Mouse (Mus musculus): Measurements from ENCODE around the gene M6pr. TPM values are rescaled to one million over a fixed set of nuclear protein-coding genes. Genes with fewer than 3 reads are reported as not detected.

M6pr gene
- polyA plus RNA-seq, 1 experiment from 2014 or later, result 111 TPM

- no peaks in the 10 kb centered on the region for H3K4me1 ChIP-seq (replicated peaks; ENCODE audit: control insufficient read depth, insufficient read depth)
- H3K9me3 ChIP-seq (ENCODE audit: control insufficient read depth, low read length), result no peaks in the 10 kb centered on the region
- TF ChIP-seq CTCF (IDR thresholded peaks at IDR 0.05; ENCODE audit: low read depth), result no peak
- TF ChIP-seq EP300 (optimal IDR thresholded peaks at IDR 0.05), result no peak
- WGBS, result 50% methylated on average over 1 of the region's 1 CpGs
- no peak overlapping the region for H3K27ac ChIP-seq (replicated peaks)
- H3K9ac ChIP-seq (ENCODE audit: low read length), result no peak overlapping the region
- DNase-seq (ENCODE audit: low spot score) (no peak), ATAC-seq (ENCODE audit: low FRiP score, low TSS enrichment) (no peak)
- H3K4me3 ChIP-seq (ENCODE audit: low read depth, low read length), result no peak overlapping the region
- no peaks in the 10 kb centered on the region for H3K27me3 ChIP-seq (ENCODE audit: control insufficient read depth, insufficient read depth, low read length)
- no peaks in the 10 kb centered on the region for H3K36me3 ChIP-seq (ENCODE audit: control insufficient read depth, insufficient read depth, low read length)
- H3K4me2 ChIP-seq (replicated peaks; ENCODE audit: low read depth), result no peak overlapping the region
Observed at GRCm38 (mm10) chr6:122289313-122289712, 19.2 kb upstream of the M6pr start.

DNA sequence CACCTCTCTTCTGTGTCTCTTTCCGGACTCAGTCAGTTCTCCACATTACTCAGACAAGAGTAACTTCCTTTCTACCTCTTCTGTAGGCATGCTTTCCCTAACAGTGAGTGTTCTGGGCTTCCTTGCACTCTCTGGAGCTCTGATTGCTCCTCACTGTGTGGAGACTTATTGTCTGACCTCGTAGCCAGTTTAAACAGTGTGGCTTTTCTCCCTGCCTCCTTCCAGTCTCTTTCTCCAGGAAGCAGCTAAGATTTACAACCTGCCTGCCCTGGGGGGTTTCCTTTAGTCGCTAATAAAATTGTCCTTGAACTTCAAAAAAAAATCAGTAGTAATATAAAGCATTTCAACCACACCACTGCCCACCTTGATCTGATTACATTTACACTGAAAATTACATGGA lies 18.3 kb upstream of the M6pr start:
- TF ChIP-seq CTCF (IDR thresholded peaks at IDR 0.05; ENCODE audit: low read depth) (no peak), EP300 (optimal IDR thresholded peaks at IDR 0.05) (no peak)
- no peak for DNase-seq (ENCODE audit: low spot score)
- 33% methylated on average over 3 of the region's 3 CpGs for WGBS
- Histone ChIP-seq H3K36me3 (ENCODE audit: control insufficient read depth, insufficient read depth, low read length) (no peaks in the 10 kb centered on the region), H3K27me3 (ENCODE audit: control insufficient read depth, insufficient read depth, low read length) (no peaks in the 10 kb centered on the region), H3K27ac (replicated peaks) (no peak overlapping the region), H3K4me1 (replicated peaks; ENCODE audit: control insufficient read depth, insufficient read depth) (no peaks in the 10 kb centered on the region), H3K4me3 (ENCODE audit: low read depth, low read length) (no peak overlapping the region), H3K9ac (ENCODE audit: low read length) (no peak overlapping the region), H3K4me2 (replicated peaks; ENCODE audit: low read depth) (no peak overlapping the region), H3K9me3 (ENCODE audit: control insufficient read depth, low read length) (no peaks in the 10 kb centered on the region)
- ATAC-seq (ENCODE audit: low FRiP score, low TSS enrichment), result no peak

DNA sequence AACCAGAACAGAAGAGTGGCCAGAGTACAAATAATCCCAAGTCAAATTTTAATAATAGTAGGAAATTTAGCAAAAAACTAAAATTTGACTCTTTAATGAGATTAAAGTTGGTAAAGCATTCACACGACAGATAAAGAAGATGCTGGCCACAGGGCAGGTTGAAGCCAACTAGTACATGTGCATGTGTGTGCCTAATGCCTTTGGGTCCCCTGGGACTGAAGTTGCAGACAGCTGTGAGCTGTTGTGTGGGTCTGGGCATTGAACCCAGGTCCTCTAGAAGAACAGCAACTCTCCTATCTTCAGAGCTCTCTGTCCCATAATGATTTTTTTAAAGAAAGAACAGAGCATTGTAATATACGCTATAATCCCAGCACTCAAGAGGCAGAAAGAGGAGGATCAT lies 17.3 kb upstream of the M6pr start:
- Histone ChIP-seq H3K4me3 (ENCODE audit: low read depth, low read length) (no peak overlapping the region), H3K36me3 (ENCODE audit: control insufficient read depth, insufficient read depth, low read length) (no peaks in the 10 kb centered on the region), H3K27ac (replicated peaks) (no peak overlapping the region), H3K27me3 (ENCODE audit: control insufficient read depth, insufficient read depth, low read length) (no peaks in the 10 kb centered on the region), H3K9ac (ENCODE audit: low read length) (no peak overlapping the region), H3K9me3 (ENCODE audit: control insufficient read depth, low read length) (no peaks in the 10 kb centered on the region), H3K4me2 (replicated peaks; ENCODE audit: low read depth) (no peak overlapping the region), H3K4me1 (replicated peaks; ENCODE audit: control insufficient read depth, insufficient read depth) (no peaks in the 10 kb centered on the region)
- TF ChIP-seq EP300 (optimal IDR thresholded peaks at IDR 0.05) (no peak), CTCF (IDR thresholded peaks at IDR 0.05; ENCODE audit: low read depth) (no peak)
- no peak for DNase-seq (ENCODE audit: low spot score)
- WGBS, result 77% methylated on average over 2 of the region's 2 CpGs
- ATAC-seq (ENCODE audit: low FRiP score, low TSS enrichment), result no peak

DNA sequence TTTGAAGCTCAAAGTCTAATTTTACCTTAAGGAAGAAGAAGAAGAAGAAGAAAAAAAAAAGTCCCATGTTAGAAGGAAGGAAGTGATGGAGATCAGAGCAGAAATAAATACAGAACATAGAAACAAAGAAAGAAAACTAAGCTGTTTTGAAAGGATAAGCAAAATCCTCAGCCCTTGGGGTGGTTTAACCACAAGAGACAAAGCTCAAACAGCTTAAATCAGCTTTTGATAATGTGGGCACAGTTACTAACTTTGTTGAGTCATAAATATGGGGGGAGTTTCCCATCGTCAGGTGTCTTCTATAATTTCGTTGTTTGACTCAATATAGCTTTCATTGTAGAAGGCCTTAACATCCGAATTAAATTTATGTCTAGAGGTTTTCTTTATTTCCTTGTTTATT lies 16.8 kb upstream of the M6pr start:
- ATAC-seq (ENCODE audit: low FRiP score, low TSS enrichment) (no peak), DNase-seq (ENCODE audit: low spot score) (no peak)
- Histone ChIP-seq H3K27me3 (ENCODE audit: control insufficient read depth, insufficient read depth, low read length) (no peaks in the 10 kb centered on the region), H3K4me1 (replicated peaks; ENCODE audit: control insufficient read depth, insufficient read depth) (no peaks in the 10 kb centered on the region), H3K36me3 (ENCODE audit: control insufficient read depth, insufficient read depth, low read length) (no peaks in the 10 kb centered on the region), H3K9ac (ENCODE audit: low read length) (no peak overlapping the region), H3K4me2 (replicated peaks; ENCODE audit: low read depth) (no peak overlapping the region), H3K4me3 (ENCODE audit: low read depth, low read length) (no peak overlapping the region), H3K27ac (replicated peaks) (no peak overlapping the region), H3K9me3 (ENCODE audit: control insufficient read depth, low read length) (no peaks in the 10 kb centered on the region)
- TF ChIP-seq EP300 (optimal IDR thresholded peaks at IDR 0.05) (no peak), CTCF (IDR thresholded peaks at IDR 0.05; ENCODE audit: low read depth) (no peak)
- WGBS, result 53% methylated on average over 3 of the region's 3 CpGs

GRCm38 (mm10) chr6:122292184-122292583 lies 16.3 kb upstream of the M6pr start:
- Histone ChIP-seq H3K4me3 (ENCODE audit: low read depth, low read length) (no peak overlapping the region), H3K27ac (replicated peaks) (no peak overlapping the region), H3K9me3 (ENCODE audit: control insufficient read depth, low read length) (no peaks in the 10 kb centered on the region), H3K27me3 (ENCODE audit: control insufficient read depth, insufficient read depth, low read length) (no peaks in the 10 kb centered on the region), H3K36me3 (ENCODE audit: control insufficient read depth, insufficient read depth, low read length) (no peaks in the 10 kb centered on the region), H3K4me2 (replicated peaks; ENCODE audit: low read depth) (no peak overlapping the region), H3K4me1 (replicated peaks; ENCODE audit: control insufficient read depth, insufficient read depth) (no peaks in the 10 kb centered on the region), H3K9ac (ENCODE audit: low read length) (no peak overlapping the region)
- no peak for ATAC-seq (ENCODE audit: low FRiP score, low TSS enrichment)
- TF ChIP-seq CTCF (IDR thresholded peaks at IDR 0.05; ENCODE audit: low read depth), result no peak
- TF ChIP-seq EP300 (optimal IDR thresholded peaks at IDR 0.05), result no peak
- DNase-seq (ENCODE audit: low spot score), result no peak
- 66% methylated on average over 2 of the region's 2 CpGs for WGBS

DNA sequence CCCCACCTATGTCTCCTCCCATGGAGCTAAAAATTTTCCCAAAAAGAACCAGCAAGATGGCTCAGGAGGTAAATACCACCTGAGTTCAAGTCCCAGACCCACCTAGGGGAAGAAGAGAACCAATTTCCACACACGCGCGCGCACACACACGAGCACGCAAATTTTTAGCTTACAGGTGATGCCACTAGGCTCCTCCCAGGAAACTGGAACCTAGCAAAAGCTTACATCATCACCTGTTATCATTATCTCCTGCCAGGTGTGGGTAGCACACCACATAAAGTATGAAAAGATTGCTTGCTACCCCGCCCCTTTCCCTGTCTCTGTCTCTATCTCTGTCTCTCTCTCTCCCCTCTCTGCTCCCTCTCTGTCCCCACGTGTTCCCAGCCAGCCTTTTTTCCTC lies 15.4 kb upstream of the M6pr start:
- H3K9me3 ChIP-seq (ENCODE audit: control insufficient read depth, low read length), result no peaks in the 10 kb centered on the region
- WGBS, result 84% methylated on average over 8 of the region's 8 CpGs
- TF ChIP-seq EP300 (optimal IDR thresholded peaks at IDR 0.05), result no peak
- no peak for TF ChIP-seq CTCF (IDR thresholded peaks at IDR 0.05; ENCODE audit: low read depth)

More for the DNA sequence above, 15.4 kb upstream of the M6pr start:
- DNase-seq (ENCODE audit: low spot score) (no peak), ATAC-seq (ENCODE audit: low FRiP score, low TSS enrichment) (no peak)
- no peaks in the 10 kb centered on the region for H3K4me1 ChIP-seq (replicated peaks; ENCODE audit: control insufficient read depth, insufficient read depth)
- H3K9ac ChIP-seq (ENCODE audit: low read length), result no peak overlapping the region
- no peak overlapping the region for H3K4me3 ChIP-seq (ENCODE audit: low read depth, low read length)
- H3K4me2 ChIP-seq (replicated peaks; ENCODE audit: low read depth), result no peak overlapping the region
- no peaks in the 10 kb centered on the region for H3K27me3 ChIP-seq (ENCODE audit: control insufficient read depth, insufficient read depth, low read length)
- no peak overlapping the region for H3K27ac ChIP-seq (replicated peaks)
- H3K36me3 ChIP-seq (ENCODE audit: control insufficient read depth, insufficient read depth, low read length), result no peaks in the 10 kb centered on the region
